Mouse (Mus musculus) heart, adult 2 months (tissue): ENCODE measurements around the gene Srrm2.

Experiments
- CTCF ChIP-seq: fragments of 200-600 bp; IDR thresholded peaks from 2 replicates; pipeline ENCODE4 v1.8.1; 2022; ENCODE audit warnings: antibody characterized with exemption, mild to moderate bottlenecking, moderate library complexity
- EP300 ChIP-seq: fragments of 200-500 bp; IDR thresholded peaks from 2 replicates; pipeline ENCODE4 v1.6.1; 2011; ENCODE audit warnings: low read depth, low read length, control low read depth; ENCODE audit not compliant: insufficient read depth
- POLR2A ChIP-seq: fragments of 200-500 bp; IDR thresholded peaks from 2 replicates; pipeline ENCODE4 v1.6.1; 2011; ENCODE audit warnings: mild to moderate bottlenecking, low read depth, low read length, control low read depth; ENCODE audit not compliant: insufficient read depth

- no peak for TF ChIP-seq POLR2A
- TF ChIP-seq CTCF, result no peak
- no peak for TF ChIP-seq EP300
Measured at GRCm38 (mm10) chr17:23868513-23868912, 78.2 kb downstream of the Srrm2 start.
